Comparison of ENCODE assay signal across 9 mouse cellular contexts in the genomic region with DNA sequence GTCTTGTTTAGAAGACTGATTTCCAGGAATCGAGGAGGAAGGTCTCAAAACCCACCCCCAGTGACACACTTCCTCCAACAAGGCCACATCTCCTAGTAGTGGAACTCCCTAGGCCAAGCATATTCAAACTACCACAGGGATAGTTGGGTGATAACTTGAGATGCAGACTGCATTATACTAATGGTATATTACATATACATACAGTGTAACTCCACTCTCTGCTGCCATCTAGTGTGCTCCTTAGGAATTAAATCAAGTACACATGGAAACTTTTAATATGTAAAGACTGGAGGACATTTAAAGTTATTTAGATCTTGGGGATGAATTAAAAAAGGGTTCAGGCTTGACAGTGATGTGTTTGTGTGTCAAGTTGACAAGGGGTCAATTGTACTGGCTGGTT. TPM values are rescaled to one million over a fixed set of nuclear protein-coding genes. Genes with fewer than 3 reads are reported as not detected.
DNase-seq lines count a peak whose midpoint lies in the region; ATAC-seq and TF ChIP-seq lines count a peak whose summit lies in the region.
"Had no signal": no experiment of that assay in that cellular context is flagged by ENCODE, and none has a peak within 500 bp of the region (broad histone marks: within the 10 kb centered on the region; RNA-seq: fewer than 3 reads in every experiment).

No protein-coding gene starts in this region.

- 77% methylated on average over 1 of the region's 1 CpGs for WGBS in heart, embryonic 12.5 days
- WGBS in heart, embryonic 11.5 days (ENCODE audit: insufficient replicate concordance): 79% methylated on average over 1 of the region's 1 CpGs
- 28% methylated on average over 1 of the region's 1 CpGs for WGBS in liver, embryonic 14.5 days (ENCODE audit: insufficient replicate concordance)

- DNase-seq in CD4-positive, CD25-positive, alpha-beta regulatory T cell, adult 2 months (ENCODE audit: low read depth, low spot score): peak; percentile 72
- DNase-seq in embryo, embryonic 10.5 days (ENCODE audit: low spot score): peak; percentile 71
- peak; percentile 28 to 31 (median 31) for DNase-seq in liver, embryonic 14.5 days (ENCODE audit: low read depth in 3 of 3, low spot score in 3 of 3)
- no peak for DNase-seq in right cerebral cortex, postnatal 4 days
- no peak for DNase-seq in layer of hippocampus, postnatal 14 days (ENCODE audit: low spot score in 2 of 2)
- no peak for DNase-seq in layer of hippocampus, postnatal 10 days (ENCODE audit: low spot score in 2 of 2)

- no peak overlapping the region for H3K27ac ChIP-seq in heart, embryonic 12.5 days (ENCODE audit: poor library complexity, severe bottlenecking)
- H3K27ac ChIP-seq in heart, embryonic 11.5 days (ENCODE audit: low read depth, low read length): no peak overlapping the region
- no peak overlapping the region for H3K27ac ChIP-seq in liver, embryonic 14.5 days

- TF ChIP-seq EP300 in liver, embryonic 14.5 days (IDR thresholded peaks at IDR 0.05; ENCODE audit: low read depth): no peak

- no peak overlapping the region for H3K4me3 ChIP-seq in heart, embryonic 12.5 days
- H3K4me3 ChIP-seq in heart, embryonic 11.5 days (ENCODE audit: low read depth, low read length): no peak overlapping the region
- H3K4me3 ChIP-seq in liver, embryonic 14.5 days (ENCODE audit: insufficient read depth in 1 of 2, low read depth in 2 of 2, low read length in 2 of 2): no peak overlapping the region

- H3K36me3 ChIP-seq in heart, embryonic 12.5 days: peaks cover 21% of the 10 kb centered on the region
- H3K36me3 ChIP-seq in heart, embryonic 11.5 days (ENCODE audit: control insufficient read depth, insufficient read depth, low read length): 0 out of 2 replicates have a peak, but pooled peaks cover under 1% of the 10 kb centered on the region
- peaks cover 13% of the 10 kb centered on the region for H3K36me3 ChIP-seq in liver, embryonic 14.5 days (replicated peaks; ENCODE audit: control insufficient read depth, insufficient read depth, low read depth)

- ATAC-seq in heart, embryonic 12.5 days (ENCODE audit: insufficient number of reproducible peaks, low FRiP score): 0 out of 2 replicates have a peak, but pooled peaks have one; percentile 28
- ATAC-seq in heart, embryonic 11.5 days (replicated peaks; ENCODE audit: insufficient number of reproducible peaks, low FRiP score, low TSS enrichment): no peak
- ATAC-seq in liver, embryonic 14.5 days (ENCODE audit: insufficient read depth): peak; percentile 42; the same call in 1 of the 2 replicates

- H3K4me2 ChIP-seq in heart, embryonic 12.5 days: no peak overlapping the region
- no peak overlapping the region for H3K4me2 ChIP-seq in heart, embryonic 11.5 days
- no peak overlapping the region for H3K4me2 ChIP-seq in liver, embryonic 14.5 days (ENCODE audit: low read depth)

- H3K27me3 ChIP-seq in heart, embryonic 12.5 days (replicated peaks): no peaks in the 10 kb centered on the region
- H3K27me3 ChIP-seq in heart, embryonic 11.5 days (ENCODE audit: control insufficient read depth, insufficient read depth, low read length): no peaks in the 10 kb centered on the region
- H3K27me3 ChIP-seq in liver, embryonic 14.5 days (ENCODE audit: control insufficient read depth, insufficient read depth, low read length): no peaks in the 10 kb centered on the region

- peak; percentile 65; the same call in 1 of the 2 replicates for TF ChIP-seq CTCF in liver, embryonic 14.5 days (IDR thresholded peaks at IDR 0.05; ENCODE audit: low read depth)

- H3K4me1 ChIP-seq in heart, embryonic 12.5 days (replicated peaks): peaks cover 27% of the 10 kb centered on the region
- H3K4me1 ChIP-seq in heart, embryonic 11.5 days (ENCODE audit: control insufficient read depth, insufficient read depth, low read length): peaks cover 7% of the 10 kb centered on the region
- no peaks in the 10 kb centered on the region for H3K4me1 ChIP-seq in liver, embryonic 14.5 days (replicated peaks; ENCODE audit: control insufficient read depth in 2 of 2, insufficient read depth in 2 of 2, low read length in 1 of 2)

- no peak overlapping the region for H3K9ac ChIP-seq in heart, embryonic 12.5 days
- H3K9ac ChIP-seq in heart, embryonic 11.5 days (ENCODE audit: low read depth, low read length): no peak overlapping the region
- H3K9ac ChIP-seq in liver, embryonic 14.5 days (replicated peaks): no peak overlapping the region

- no peaks in the 10 kb centered on the region for H3K9me3 ChIP-seq in heart, embryonic 12.5 days (replicated peaks)
- no peaks in the 10 kb centered on the region for H3K9me3 ChIP-seq in heart, embryonic 11.5 days (replicated peaks; ENCODE audit: control insufficient read depth, low read length)
- no peaks in the 10 kb centered on the region for H3K9me3 ChIP-seq in liver, embryonic 14.5 days (ENCODE audit: control insufficient read depth, low read length)

RNA-seq across cellular contexts. Expression of gene Tmem232, which starts 34.8 kb away (rescaled TPM):
- 0.17 TPM in 1 of 2 replicates, not detected in the other for polyA plus RNA-seq in heart, embryonic 12.5 days (2016; fragmentation: Nextera tagmentation; extraction: Ambion mirVana)
- 0.23 and 0.34 TPM in 2 replicates for polyA plus RNA-seq in heart, embryonic 11.5 days (2014; fragmentation: Nextera tagmentation; extraction: Ambion mirVana)
- polyA plus RNA-seq in liver, embryonic 14.5 days (2012; rRNA removed): not detected in 2 replicates
- polyA plus RNA-seq in liver, embryonic 14.5 days (2014; fragmentation: Nextera tagmentation; extraction: Ambion mirVana): not detected in 2 replicates
- 1 to 10 TPM; 1.2 to 1.4 TPM for total RNA-seq in layer of hippocampus, postnatal 14 days (2021)
- 1 to 10 TPM; 1.1 to 1.3 TPM for total RNA-seq in layer of hippocampus, postnatal 10 days (2021)
- polyA plus RNA-seq: intestine, embryonic 14.5 days had no signal

RNA-seq across cellular contexts. Expression of gene Vapa, which starts 38.0 kb away (rescaled TPM):
- 186 and 190 TPM in 2 replicates for polyA plus RNA-seq in heart, embryonic 12.5 days (2016; fragmentation: Nextera tagmentation; extraction: Ambion mirVana)
- 172 and 173 TPM in 2 replicates for polyA plus RNA-seq in heart, embryonic 11.5 days (2014; fragmentation: Nextera tagmentation; extraction: Ambion mirVana)
- 9.0 and 17.1 TPM in 2 replicates for polyA plus RNA-seq in liver, embryonic 14.5 days (2012; rRNA removed)
- polyA plus RNA-seq in liver, embryonic 14.5 days (2014; fragmentation: Nextera tagmentation; extraction: Ambion mirVana): 60.6 and 62.9 TPM in 2 replicates
- total RNA-seq in layer of hippocampus, postnatal 14 days (2021): 100 to 1,000 TPM; 150 to 156 TPM
- 100 to 1,000 TPM; 153 to 164 TPM for total RNA-seq in layer of hippocampus, postnatal 10 days (2021)

Comparison
In these comparisons a context has a peak if more than half of its experiments do, and no peak if none do; other contexts are left out.
1. DNase-seq: peak in CD4-positive, CD25-positive, alpha-beta regulatory T cell, adult 2 months (single experiment), embryo, embryonic 10.5 days (single experiment) and liver, embryonic 14.5 days (3 of 3); none in right cerebral cortex, postnatal 4 days (single experiment), layer of hippocampus, postnatal 14 days (0 of 2) and layer of hippocampus, postnatal 10 days (0 of 2).